Mouse (Mus musculus) monocyte, adult 59 days (primary cell): ENCODE results near the gene Sbsn. TPM values are rescaled to one million over a fixed set of nuclear protein-coding genes. Genes with fewer than 3 reads are reported as not detected.

Experiments
- total RNA-seq, 2 experiments: library from RNA; stranded (reverse); gene quantifications; one replicate each; pipeline ENCODE4 v1.2.4; 2023

The Sbsn gene
- 1 to 10 TPM; 2.8 to 3.8 TPM for total RNA-seq

GRCm38 (mm10) chr7:30751086-30751669, at the start of gene Sbsn:
Sbsn (plus strand) TSS chr7:30751471.

DNA sequence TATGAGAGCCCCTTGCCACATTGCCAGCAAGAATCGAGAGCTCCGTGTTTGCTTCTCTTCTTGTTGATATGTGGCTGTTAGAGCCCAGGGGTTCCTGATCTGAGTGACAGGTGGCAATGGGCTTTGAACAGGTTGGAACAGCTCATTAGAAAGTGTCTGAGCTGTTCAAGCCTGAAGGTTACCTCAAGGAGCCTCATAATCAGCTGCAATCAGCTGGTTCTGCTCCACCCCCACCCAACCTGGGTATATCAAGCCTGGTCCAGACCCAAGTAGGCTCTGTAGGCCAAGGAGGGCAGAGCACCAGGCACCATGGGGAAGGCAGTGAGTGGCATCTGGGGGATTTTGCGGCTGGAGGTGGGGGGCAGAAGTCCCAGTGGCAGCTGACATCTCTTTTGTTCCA, 39.3 kb upstream of the Sbsn start, which contains the start of gene Atp4a:
Atp4a (plus strand) TSS at position 268 of the 400 bp plus-strand sequence.

GRCm38 (mm10) chr7:30729396-30730063, 21.7 kb upstream of the Sbsn start, which contains the start of gene Tmem147:
Tmem147 (minus strand) TSS chr7:30729540.

GRCm38 (mm10) chr7:30743617-30744016, 7.7 kb upstream of the Sbsn start, which contains the start of gene Gapdhs:
Gapdhs (minus strand) TSS chr7:30743681.

GRCm38 (mm10) chr7:30763456-30763855, 12.2 kb downstream of the Sbsn start, which contains the start of gene Dmkn:
Dmkn (plus strand) TSS chr7:30763756.

DNA sequence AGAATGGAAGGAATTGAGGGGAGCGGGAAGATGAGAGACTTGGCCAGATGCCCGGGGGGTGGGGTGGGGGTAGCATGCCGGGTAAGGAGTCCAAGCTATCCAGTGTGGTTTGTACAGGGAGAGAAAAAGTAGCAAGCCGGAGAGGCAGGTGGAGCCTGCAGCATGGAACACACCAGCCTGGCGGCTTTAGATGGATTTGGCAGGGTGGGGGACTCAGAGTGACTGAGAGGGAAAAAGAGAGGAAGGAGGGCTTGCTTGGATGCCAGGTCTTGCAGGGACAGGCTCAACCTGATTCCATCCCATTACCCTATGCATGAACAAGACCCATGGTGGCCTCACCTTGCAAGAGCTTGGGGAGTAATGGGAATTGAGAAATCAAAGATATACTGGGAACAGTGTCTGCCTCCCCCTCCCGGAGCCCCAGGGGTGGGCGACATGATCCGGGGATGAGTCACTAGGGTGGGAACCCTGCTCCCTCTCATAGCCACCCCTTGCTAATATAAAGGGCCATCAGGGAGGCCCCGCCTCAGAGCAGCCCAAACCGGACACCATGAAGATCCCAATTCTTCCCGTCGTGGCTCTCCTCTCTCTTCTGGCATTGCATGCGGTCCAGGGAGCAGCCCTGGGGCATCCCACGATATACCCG, 36.2 kb downstream of the Sbsn start, which contains the start of gene Krtdap:
Krtdap (plus strand) TSS at position 520 of the 646 bp plus-strand sequence.

Other genes starting within 250 kb of the Sbsn start
- 1 to 10 TPM; 1.3 to 2.7 TPM for gene Arhgap33, start 216.4 kb upstream of the Sbsn start, total RNA-seq
- 1 to 10 TPM; 2.1 to 3.2 TPM for gene Hspb6, start 199.3 kb upstream of the Sbsn start, total RNA-seq
- gene Proser3, start 199.2 kb upstream of the Sbsn start, total RNA-seq = 10 to 100 TPM in 1 of 2 experiments, 1 to 10 TPM in 1; 5.3 to 10.2 TPM
- 10 to 100 TPM; 31.9 to 38.0 TPM for gene Lin37, start 191.6 kb upstream of the Sbsn start, total RNA-seq
- gene U2af1l4, start 188.2 kb upstream of the Sbsn start, total RNA-seq = 10 to 100 TPM; 66.5 to 69.1 TPM
- 1 to 10 TPM; 7.5 to 7.7 TPM for gene Gm49396, start 188.1 kb upstream of the Sbsn start, total RNA-seq
- 100 to 1,000 TPM; 138 to 143 TPM for gene Psenen, start 187.8 kb upstream of the Sbsn start, total RNA-seq
- 1 to 10 TPM; 2.0 to 5.9 TPM for gene Igflr1, start 186.0 kb upstream of the Sbsn start, total RNA-seq
- gene Kmt2b, start 162.7 kb upstream of the Sbsn start, total RNA-seq = 10 to 100 TPM; 68.9 to 78.9 TPM
- 1 to 10 TPM in 1 of 2 experiments, under 1 TPM in 1; 0.66 to 3.2 TPM for gene Zbtb32, start 152.6 kb upstream of the Sbsn start, total RNA-seq
- not detected for gene Upk1a, start 138.6 kb upstream of the Sbsn start, total RNA-seq
- gene Cox6b1, start 125.3 kb upstream of the Sbsn start, total RNA-seq = 100 to 1,000 TPM; 279 to 306 TPM
- gene Etv2, start 115.6 kb upstream of the Sbsn start, total RNA-seq = not detected
- gene Rbm42, start 101.2 kb upstream of the Sbsn start, total RNA-seq = 100 to 1,000 TPM in 1 of 2 experiments, 10 to 100 TPM in 1; 92.9 to 103 TPM
- gene Haus5, start 86.5 kb upstream of the Sbsn start, total RNA-seq = 10 to 100 TPM in 1 of 2 experiments, 1 to 10 TPM in 1; 9.9 to 12.1 TPM
- gene Pmis2, start 79.9 kb upstream of the Sbsn start, total RNA-seq = not detected
- gene 2200002J24Rik, start 52.5 kb upstream of the Sbsn start, total RNA-seq = not detected
- not detected for gene Atp4a, start 39.3 kb upstream of the Sbsn start, total RNA-seq
- 10 to 100 TPM; 51.6 to 63.4 TPM for gene Tmem147, start 21.9 kb upstream of the Sbsn start, total RNA-seq
- not detected for gene Gapdhs, start 7.8 kb upstream of the Sbsn start, total RNA-seq
- 1 to 10 TPM in 1 of 2 experiments, not detected in 1; 1.3 TPM for gene Dmkn, start 12.3 kb downstream of the Sbsn start, total RNA-seq
- gene Krtdap, start 36.4 kb downstream of the Sbsn start, total RNA-seq = not detected
- 1 to 10 TPM; 1.8 to 2.3 TPM for gene Ffar2, start 72.3 kb downstream of the Sbsn start, total RNA-seq
- not detected for gene Ffar3, start 104.7 kb downstream of the Sbsn start, total RNA-seq
- gene Ffar1, start 110.1 kb downstream of the Sbsn start, total RNA-seq = under 1 TPM; 0.12 to 0.18 TPM
- 10 to 100 TPM; 14.0 to 15.4 TPM for gene Cd22, start 128.9 kb downstream of the Sbsn start, total RNA-seq
- 1 to 10 TPM; 3.3 to 3.8 TPM for gene Mag, start 163.4 kb downstream of the Sbsn start, total RNA-seq
- gene Hamp2, start 173.2 kb downstream of the Sbsn start, total RNA-seq = 1 to 10 TPM; 1.4 to 4.0 TPM
- gene Hamp, start 192.6 kb downstream of the Sbsn start, total RNA-seq = not detected
- 100 to 1,000 TPM; 148 to 186 TPM for gene Usf2, start 205.3 kb downstream of the Sbsn start, total RNA-seq
- gene Lsr, start 222.0 kb downstream of the Sbsn start, total RNA-seq = 10 to 100 TPM; 13.7 to 19.7 TPM
- gene Fam187b, start 222.3 kb downstream of the Sbsn start, total RNA-seq = 1 to 10 TPM; 1.5 to 2.3 TPM